ENCODE assay signal across 18 mouse cellular contexts in genomic region chr2:18674193-18674902, GRCm38 (mm10). TPM values are rescaled to one million over a fixed set of nuclear protein-coding genes. Genes with fewer than 3 reads are reported as not detected.
DNase-seq lines count a peak whose midpoint lies in the region; ATAC-seq and TF ChIP-seq lines count a peak whose summit lies in the region.
"Had no signal": no experiment of that assay in that cellular context is flagged by ENCODE, and none has a peak within 500 bp of the region (broad histone marks: within the 10 kb centered on the region; RNA-seq: fewer than 3 reads in every experiment).

No protein-coding gene starts in this region.

- ATAC-seq in hindbrain, embryonic 14.5 days (ENCODE audit: low FRiP score), result no peak
- no peak for ATAC-seq in lung, embryonic 15.5 days (ENCODE audit: borderline replicate concordance, extremely low read depth, low FRiP score, low TSS enrichment)
- ATAC-seq in embryonic facial prominence, embryonic 13.5 days (ENCODE audit: insufficient number of reproducible peaks, insufficient read depth, low FRiP score, low TSS enrichment, low read depth), result no peak
- ATAC-seq: intestine, embryonic 15.5 days; liver, embryonic 12.5 days had no signal

- no peak overlapping the region for H3K9ac ChIP-seq in hindbrain, embryonic 14.5 days
- no peak overlapping the region for H3K9ac ChIP-seq in lung, embryonic 15.5 days
- H3K9ac ChIP-seq in MEL (ENCODE audit: control insufficient read depth, low read depth, low read length, poor library complexity, severe bottlenecking), result peak overlapping the region; percentile 42; the same call in 1 of the 2 replicates
- no peak overlapping the region for H3K9ac ChIP-seq in embryonic facial prominence, embryonic 13.5 days
- H3K9ac ChIP-seq: forebrain, embryonic 12.5 days; intestine, embryonic 15.5 days; liver, embryonic 12.5 days had no signal

- H3K79me2 ChIP-seq in MEL (ENCODE audit: control insufficient read depth, insufficient read depth, low read length, poor library complexity), result peaks cover 28% of the 10 kb centered on the region

- H3K4me3 ChIP-seq in hindbrain, embryonic 14.5 days (replicated peaks; ENCODE audit: low read length), result peak overlapping the region; percentile 3; the same call in 1 of the 2 replicates
- no peak overlapping the region for H3K4me3 ChIP-seq in hindbrain, embryonic 10.5 days
- H3K4me3 ChIP-seq in lung, embryonic 15.5 days, result no peak overlapping the region
- H3K4me3 ChIP-seq in MEL (ENCODE audit: control insufficient read depth in 1 of 2, insufficient read depth in 1 of 2, low read depth in 2 of 2, low read length in 2 of 2), result peak overlapping the region in 1 of 2 experiments; percentile 83; a peak in 1 of 4 replicates
- H3K4me3 ChIP-seq in embryonic facial prominence, embryonic 13.5 days, result no peak overlapping the region
- H3K4me3 ChIP-seq: forebrain, embryonic 12.5 days; heart, adult 2 months; intestine, embryonic 15.5 days; liver, embryonic 12.5 days had no signal

- no peak overlapping the region for H3K27ac ChIP-seq in hindbrain, embryonic 14.5 days
- H3K27ac ChIP-seq in hindbrain, embryonic 10.5 days, result no peak overlapping the region
- no peak overlapping the region for H3K27ac ChIP-seq in lung, embryonic 15.5 days
- no peak overlapping the region for H3K27ac ChIP-seq in MEL (ENCODE audit: control insufficient read depth, low read depth, low read length)
- H3K27ac ChIP-seq in embryonic facial prominence, embryonic 13.5 days, result no peak overlapping the region
- H3K27ac ChIP-seq: forebrain, embryonic 12.5 days; heart, adult 2 months; intestine, embryonic 15.5 days; liver, embryonic 12.5 days had no signal

- no peak for TF ChIP-seq POLR2A in MEL (IDR thresholded peaks at IDR 0.05; ENCODE audit: control insufficient read depth in 1 of 2, insufficient read depth in 1 of 2, low read depth in 1 of 2, low read length in 2 of 2, poor library complexity in 1 of 2)

- peaks cover 23% of the 10 kb centered on the region for H3K27me3 ChIP-seq in hindbrain, embryonic 14.5 days (ENCODE audit: control insufficient read depth, insufficient read depth, low read length)
- H3K27me3 ChIP-seq in hindbrain, embryonic 10.5 days (ENCODE audit: insufficient read depth, poor library complexity, severe bottlenecking), result peaks cover 58% of the 10 kb centered on the region
- peaks cover 14% of the 10 kb centered on the region for H3K27me3 ChIP-seq in lung, embryonic 15.5 days
- H3K27me3 ChIP-seq in MEL (ENCODE audit: control insufficient read depth in 1 of 2, insufficient read depth in 2 of 2, low read length in 2 of 2), result peaks cover 10 to 18% of the 10 kb centered on the region in 2 experiments
- H3K27me3 ChIP-seq in embryonic facial prominence, embryonic 13.5 days, result peaks cover 15% of the 10 kb centered on the region

- TF ChIP-seq CTCF in MEL (IDR thresholded peaks at IDR 0.05 in 2 of 3, conservative IDR thresholded peaks at IDR 0.05 in 1 of 3; ENCODE audit: control insufficient read depth in 1 of 3, insufficient read depth in 1 of 3, low read depth in 2 of 3, low read length in 3 of 3, poor library complexity in 1 of 3, severe bottlenecking in 1 of 3), result no peak

- no peaks in the 10 kb centered on the region for H3K36me3 ChIP-seq in hindbrain, embryonic 14.5 days (replicated peaks; ENCODE audit: control insufficient read depth, insufficient read depth)
- no peaks in the 10 kb centered on the region for H3K36me3 ChIP-seq in hindbrain, embryonic 10.5 days
- no peaks in the 10 kb centered on the region for H3K36me3 ChIP-seq in lung, embryonic 15.5 days
- peaks cover 0 to 26% of the 10 kb centered on the region in 2 experiments; a peak in 2 of 4 replicates for H3K36me3 ChIP-seq in MEL (ENCODE audit: control insufficient read depth in 1 of 2, insufficient read depth in 2 of 2, low read length in 2 of 2)
- no peaks in the 10 kb centered on the region for H3K36me3 ChIP-seq in embryonic facial prominence, embryonic 13.5 days
- H3K36me3 ChIP-seq: forebrain, embryonic 12.5 days; intestine, embryonic 15.5 days; liver, embryonic 12.5 days had no signal

- H3K4me1 ChIP-seq in hindbrain, embryonic 14.5 days (replicated peaks; ENCODE audit: control insufficient read depth, insufficient read depth, low read length), result peaks cover 25% of the 10 kb centered on the region
- peaks cover 55% of the 10 kb centered on the region for H3K4me1 ChIP-seq in hindbrain, embryonic 10.5 days (replicated peaks)
- H3K4me1 ChIP-seq in lung, embryonic 15.5 days, result peaks cover 7% of the 10 kb centered on the region
- H3K4me1 ChIP-seq in MEL (ENCODE audit: control insufficient read depth in 1 of 2, insufficient read depth in 2 of 2, low read length in 2 of 2), result peaks cover 17 to 19% of the 10 kb centered on the region in 2 experiments
- peaks cover 19% of the 10 kb centered on the region for H3K4me1 ChIP-seq in embryonic facial prominence, embryonic 13.5 days

- 52% methylated on average over 4 of the region's 4 CpGs for WGBS in hindbrain, embryonic 14.5 days
- whole genome bisulfite sequencing in hindbrain, embryonic 10.5 days, result 10% methylated on average over 4 of the region's 4 CpGs
- 83% methylated on average over 4 of the region's 4 CpGs for WGBS in lung, embryonic 15.5 days
- 54% methylated on average over 4 of the region's 4 CpGs for WGBS in embryonic facial prominence, embryonic 13.5 days

- H3K4me2 ChIP-seq in hindbrain, embryonic 14.5 days (replicated peaks), result peak overlapping the region; percentile 92; the same call in 1 of the 2 replicates
- 0 out of 2 replicates have a peak overlapping the region, but pooled peaks have one; percentile 10 for H3K4me2 ChIP-seq in lung, embryonic 15.5 days
- peak overlapping the region; percentile 75 for H3K4me2 ChIP-seq in embryonic facial prominence, embryonic 13.5 days

- TF ChIP-seq RAD21 in MEL (IDR thresholded peaks at IDR 0.05; ENCODE audit: low read depth, low read length), result no peak

- TF ChIP-seq EP300 in MEL (IDR thresholded peaks at IDR 0.05; ENCODE audit: low read depth in 1 of 2, low read length in 2 of 2), result no peak

- no peak for DNase-seq in hindbrain, embryonic 14.5 days (ENCODE audit: low spot score)
- no peak for DNase-seq in hindbrain, embryonic 10.5 days (ENCODE audit: low spot score)
- no peak for DNase-seq in lung, postnatal 36 days
- peak; percentile 26 for DNase-seq in MEL (ENCODE audit: low read depth, low spot score)
- no peak for DNase-seq in layer of hippocampus, postnatal 25 days (ENCODE audit: extremely low spot score in 1 of 2, low spot score in 1 of 2)
- DNase-seq in thymus, adult 18-20 months, result no peak
- DNase-seq: adrenal gland, adult 8-10 months; cerebellum, postnatal 10 days; heart, adult 2 months; heart, postnatal 14 days; right cerebral cortex, postnatal 14 days; thymus, adult 2 months had no signal

- H3K9me3 ChIP-seq in hindbrain, embryonic 14.5 days (ENCODE audit: control insufficient read depth, low read length), result no peaks in the 10 kb centered on the region
- H3K9me3 ChIP-seq in hindbrain, embryonic 10.5 days, result no peaks in the 10 kb centered on the region
- H3K9me3 ChIP-seq in lung, embryonic 15.5 days, result no peaks in the 10 kb centered on the region
- no peaks in the 10 kb centered on the region for H3K9me3 ChIP-seq in MEL (replicated peaks; ENCODE audit: insufficient read depth, low read length)
- no peaks in the 10 kb centered on the region for H3K9me3 ChIP-seq in embryonic facial prominence, embryonic 13.5 days
- H3K9me3 ChIP-seq: forebrain, embryonic 12.5 days; intestine, embryonic 15.5 days; liver, embryonic 12.5 days had no signal

TF ChIP-seq in MEL, 35 proteins besides CTCF, POLR2A, EP300 and RAD21:
- TF ChIP-seq USF2 (IDR thresholded peaks at IDR 0.05; ENCODE audit: borderline replicate concordance in 1 of 2, insufficient read depth in 1 of 2, low read depth in 1 of 2, low read length in 2 of 2), result no peak
- peak; percentile 53 for TF ChIP-seq ZNF384 (IDR thresholded peaks at IDR 0.05; ENCODE audit: low read depth, low read length)
- TF ChIP-seq GATA1 (IDR thresholded peaks at IDR 0.05; ENCODE audit: low read depth, low read length), result peak; percentile 60; the same call in 1 of the 2 replicates
- no peak for TF ChIP-seq MYC (IDR thresholded peaks at IDR 0.05; ENCODE audit: low read depth, low read length)

RNA-seq across cellular contexts. Expression of gene Commd3, which starts 2.2 kb away (rescaled TPM):
- 187 and 198 TPM in 2 replicates for polyA plus RNA-seq in hindbrain, embryonic 14.5 days (2014; fragmentation: Nextera tagmentation; extraction: Ambion mirVana)
- 86.0 and 122 TPM in 2 replicates for polyA plus RNA-seq in hindbrain, embryonic 10.5 days (2016; fragmentation: Nextera tagmentation; extraction: Ambion mirVana)
- 208 and 212 TPM in 2 replicates for polyA plus RNA-seq in lung, embryonic 15.5 days (2015; fragmentation: Nextera tagmentation; extraction: Ambion mirVana)
- total RNA-seq in MEL (2012; rRNA removed), result 42.9 and 47.0 TPM in 2 replicates
- polyA plus RNA-seq in MEL (2012; ENCODE audit: insufficient read depth in 1 of 2, insufficient read length in 2 of 2, low read depth in 1 of 2, low replicate concordance in 2 of 2, missing spikeins in 1 of 2), result 10 to 100 TPM in 1 of 2 experiments, not detected in 1; 70.7 TPM
- 238 and 240 TPM in 2 replicates for polyA plus RNA-seq in embryonic facial prominence, embryonic 13.5 days (2015; fragmentation: Nextera tagmentation; extraction: Ambion mirVana)
- 100 to 1,000 TPM; 104 to 110 TPM for total RNA-seq in layer of hippocampus, postnatal 25 days (2021)

RNA-seq across cellular contexts. Expression of gene Bmi1, which starts 2.5 kb away (rescaled TPM):
- 31.3 and 34.3 TPM in 2 replicates for polyA plus RNA-seq in hindbrain, embryonic 14.5 days (2014; fragmentation: Nextera tagmentation; extraction: Ambion mirVana)
- 25.1 and 26.8 TPM in 2 replicates for polyA plus RNA-seq in hindbrain, embryonic 10.5 days (2016; fragmentation: Nextera tagmentation; extraction: Ambion mirVana)
- 24.3 and 25.1 TPM in 2 replicates for polyA plus RNA-seq in lung, embryonic 15.5 days (2015; fragmentation: Nextera tagmentation; extraction: Ambion mirVana)
- 65.8 and 66.5 TPM in 2 replicates for total RNA-seq in MEL (2012; rRNA removed)
- 10 to 100 TPM in 1 of 2 experiments, not detected in 1; 68.1 TPM for polyA plus RNA-seq in MEL (2012; ENCODE audit: insufficient read depth in 1 of 2, insufficient read length in 2 of 2, low read depth in 1 of 2, low replicate concordance in 2 of 2, missing spikeins in 1 of 2)
- polyA plus RNA-seq in embryonic facial prominence, embryonic 13.5 days (2015; fragmentation: Nextera tagmentation; extraction: Ambion mirVana), result 27.6 and 28.8 TPM in 2 replicates
- total RNA-seq in layer of hippocampus, postnatal 25 days (2021), result 10 to 100 TPM; 51.7 to 53.7 TPM

RNA-seq across cellular contexts. Expression of gene Spag6, which starts 19.5 kb away (rescaled TPM):
- polyA plus RNA-seq in hindbrain, embryonic 14.5 days (2014; fragmentation: Nextera tagmentation; extraction: Ambion mirVana), result 0.11 TPM in 1 of 2 replicates, not detected in the other
- 0.46 and 0.59 TPM in 2 replicates for polyA plus RNA-seq in hindbrain, embryonic 10.5 days (2016; fragmentation: Nextera tagmentation; extraction: Ambion mirVana)
- polyA plus RNA-seq in lung, embryonic 15.5 days (2015; fragmentation: Nextera tagmentation; extraction: Ambion mirVana), result 0.16 TPM in 1 of 2 replicates, not detected in the other
- 0.26 TPM in 1 of 2 replicates, not detected in the other for total RNA-seq in MEL (2012; rRNA removed)
- under 1 TPM in 1 of 2 experiments, not detected in 1; 0.10 TPM for polyA plus RNA-seq in MEL (2012; ENCODE audit: insufficient read depth in 1 of 2, insufficient read length in 2 of 2, low read depth in 1 of 2, low replicate concordance in 2 of 2, missing spikeins in 1 of 2)
- polyA plus RNA-seq in embryonic facial prominence, embryonic 13.5 days (2015; fragmentation: Nextera tagmentation; extraction: Ambion mirVana), result 0.11 TPM in 1 of 2 replicates, not detected in the other
- total RNA-seq in layer of hippocampus, postnatal 25 days (2021), result 1 to 10 TPM; 3.8 to 5.5 TPM
- total RNA-seq: heart, postnatal 14 days; neutrophil, adult 5-6 weeks had no signal
- polyA plus RNA-seq: liver, embryonic 12.5 days had no signal

Comparison
In these comparisons a context has a peak if more than half of its experiments do, and no peak if none do; other contexts are left out.
1. H3K4me2 ChIP-seq: peak in every context shown above with its lines; median percentile 92 in hindbrain, embryonic 14.5 days; 75 in embryonic facial prominence, embryonic 13.5 days; 10 in lung, embryonic 15.5 days.